Mouse (Mus musculus) myocyte (in vitro differentiated cells): ENCODE results near the gene Kif17. TPM values are rescaled to one million over a fixed set of nuclear protein-coding genes. Genes with fewer than 3 reads are reported as not detected.

ENCODE experiments used
- H3K27me3 ChIP-seq: one replicate; pipeline ENCODE4 v1.6.1; 2011; ENCODE audit not compliant: control insufficient read depth, insufficient read depth, insufficient read length
- H3K36me3 ChIP-seq: one replicate; pipeline ENCODE4 v1.6.1; 2011; ENCODE audit not compliant: control insufficient read depth, insufficient read depth
- H3K4me2 ChIP-seq: one replicate; pipeline ENCODE4 v1.6.1; 2011; ENCODE audit warnings: low read depth, control low read depth
- H3K4me3 ChIP-seq: one replicate; pipeline ENCODE4 v1.5.1; 2011; ENCODE audit warnings: mild to moderate bottlenecking, control low read depth, moderate library complexity
- H3K79me2 ChIP-seq: one replicate; pipeline ENCODE4 v1.6.1; 2011; ENCODE audit not compliant: control insufficient read depth, insufficient read depth
- H3ac ChIP-seq: one replicate; pipeline ENCODE4 v1.6.1; 2011; ENCODE audit not compliant: control insufficient read depth, insufficient read length
- CEBPB ChIP-seq: IDR thresholded peaks from 2 replicates; pipeline ENCODE4 v1.6.1; 2011; ENCODE audit warnings: mild to moderate bottlenecking, moderate library complexity; ENCODE audit not compliant: poor library complexity, insufficient read depth, severe bottlenecking
- E2F4 ChIP-seq: IDR thresholded peaks from one replicate; pipeline ENCODE4 v1.6.1; 2011; ENCODE audit warnings: mild to moderate bottlenecking, control low read depth, moderate library complexity; ENCODE audit not compliant: insufficient read depth
- MAX ChIP-seq: IDR thresholded peaks from one replicate; pipeline ENCODE4 v1.6.1; 2011; ENCODE audit warnings: low read depth, mild to moderate bottlenecking, control low read depth
- MYOD1 ChIP-seq, 3 experiments: IDR thresholded peaks; one replicate each; pipeline ENCODE4 v1.6.1; 2011; ENCODE audit warnings: control low read depth in 2 of 3, low read depth in 2 of 3, mild to moderate bottlenecking in 2 of 3, moderate library complexity in 1 of 3; ENCODE audit not compliant: insufficient read length in 2 of 3, control insufficient read depth in 1 of 3
- MYOG ChIP-seq, 3 experiments: IDR thresholded peaks; one replicate each; pipeline ENCODE4 v1.6.1; 2011; ENCODE audit warnings: control low read depth in 2 of 3, low read depth in 2 of 3, mild to moderate bottlenecking in 2 of 3; ENCODE audit not compliant: insufficient read length in 2 of 3, control insufficient read depth in 1 of 3, insufficient read depth in 1 of 3
- POLR2A ChIP-seq: IDR thresholded peaks from one replicate; pipeline ENCODE4 v1.6.1; 2011; ENCODE audit warnings: low read depth, mild to moderate bottlenecking, control low read depth, moderate library complexity; ENCODE audit not compliant: insufficient read length
- POLR2AphosphoS2 ChIP-seq: IDR thresholded peaks from one replicate; pipeline ENCODE4 v1.6.1; 2011; ENCODE audit warnings: low read depth, control low read depth; ENCODE audit not compliant: insufficient read length
- REST ChIP-seq: IDR thresholded peaks from one replicate; pipeline ENCODE4 v1.6.1; 2011; ENCODE audit warnings: mild to moderate bottlenecking, control low read depth, moderate library complexity; ENCODE audit not compliant: insufficient read depth, insufficient read length
- SRF ChIP-seq: IDR thresholded peaks from one replicate; pipeline ENCODE4 v1.6.1; 2011; ENCODE audit warnings: low read depth; ENCODE audit not compliant: control insufficient read depth, insufficient read length
- TCF12 ChIP-seq: IDR thresholded peaks from one replicate; pipeline ENCODE4 v1.6.1; 2011; ENCODE audit warnings: mild to moderate bottlenecking, control low read depth; ENCODE audit not compliant: poor library complexity, insufficient read depth, severe bottlenecking
- TCF3 ChIP-seq: IDR thresholded peaks from one replicate; pipeline ENCODE4 v1.6.1; 2011; ENCODE audit warnings: low read depth, control low read depth; ENCODE audit not compliant: insufficient read length
- USF1 ChIP-seq: IDR thresholded peaks from one replicate; pipeline ENCODE4 v1.6.1; 2011; ENCODE audit warnings: low read depth, mild to moderate bottlenecking, control low read depth, moderate library complexity
- polyA plus RNA-seq: library from polyadenylated mRNA; unstranded; fragments of >200 nt; fragmentation: generic; extraction: Trizol; gene quantifications from one replicate; pipeline ENCODE4 v1.2.1, GENCODE M21; 2012; ENCODE audit warnings: missing spikeins

Kif17 gene
- polyA plus RNA-seq, 1 experiment: 0.20 TPM

GRCm38 (mm10) chr4:138320711-138321110 lies 70.5 kb downstream of the Kif17 start:
- no peak overlapping the region for H3K4me3 ChIP-seq

GRCm38 (mm10) chr4:138321488-138321887 lies 71.3 kb downstream of the Kif17 start:
- no peaks in the 10 kb centered on the region for H3K79me2 ChIP-seq
- H3K27me3 ChIP-seq: no peaks in the 10 kb centered on the region
- no peak overlapping the region for H3K4me3 ChIP-seq
- no peak for TF ChIP-seq USF1
- no peak for TF ChIP-seq TCF12
- TF ChIP-seq SRF: no peak
- no peak for TF ChIP-seq REST
- TF ChIP-seq MYOG (IDR thresholded peaks at IDR 0.05; ENCODE audit: control insufficient read depth in 1 of 3, insufficient read depth in 1 of 3, insufficient read length in 2 of 3, low read depth in 2 of 3): peak in 2 of 3 experiments; percentile 19 to 55
- no peak for TF ChIP-seq TCF3
- TF ChIP-seq POLR2AphosphoS2: no peak
- TF ChIP-seq MYOD1 (IDR thresholded peaks at IDR 0.05; ENCODE audit: control insufficient read depth in 1 of 3, insufficient read length in 2 of 3, low read depth in 2 of 3): peak in 1 of 3 experiments; percentile 59
- TF ChIP-seq POLR2A: no peak
- TF ChIP-seq E2F4: no peak
- TF ChIP-seq CEBPB: no peak
- no peak for TF ChIP-seq MAX
- H3K4me2 ChIP-seq: no peak overlapping the region
- no peaks in the 10 kb centered on the region for H3K36me3 ChIP-seq
- no peak overlapping the region for H3ac ChIP-seq

More at GRCm38 (mm10) chr4:138320711-138321110, 70.5 kb downstream of the Kif17 start:
- H3K4me2 ChIP-seq: no peak overlapping the region
- H3ac ChIP-seq: no peak overlapping the region
- TF ChIP-seq TCF12: no peak
- TF ChIP-seq SRF: no peak
- no peak for TF ChIP-seq POLR2A
- no peak for TF ChIP-seq MYOD1 (IDR thresholded peaks at IDR 0.05; ENCODE audit: control insufficient read depth in 1 of 3, insufficient read length in 2 of 3, low read depth in 2 of 3)
- TF ChIP-seq POLR2AphosphoS2: no peak
- no peak for TF ChIP-seq TCF3
- TF ChIP-seq MYOG (IDR thresholded peaks at IDR 0.05; ENCODE audit: control insufficient read depth in 1 of 3, insufficient read depth in 1 of 3, insufficient read length in 2 of 3, low read depth in 2 of 3): no peak
- TF ChIP-seq MAX: no peak
- no peak for TF ChIP-seq E2F4
- no peak for TF ChIP-seq USF1
- no peak for TF ChIP-seq REST
- no peak for TF ChIP-seq CEBPB
- H3K36me3 ChIP-seq: no peaks in the 10 kb centered on the region
- no peaks in the 10 kb centered on the region for H3K27me3 ChIP-seq
- no peaks in the 10 kb centered on the region for H3K79me2 ChIP-seq

- no peak overlapping the region for H3ac ChIP-seq
- no peaks in the 10 kb centered on the region for H3K79me2 ChIP-seq
- no peak overlapping the region for H3K4me3 ChIP-seq
- no peak for TF ChIP-seq MYOD1 (IDR thresholded peaks at IDR 0.05; ENCODE audit: control insufficient read depth in 1 of 3, insufficient read length in 2 of 3, low read depth in 2 of 3)
- no peak for TF ChIP-seq TCF12
- no peak for TF ChIP-seq TCF3
- TF ChIP-seq MAX: no peak
- no peak for TF ChIP-seq POLR2A
- TF ChIP-seq MYOG (IDR thresholded peaks at IDR 0.05; ENCODE audit: control insufficient read depth in 1 of 3, insufficient read depth in 1 of 3, insufficient read length in 2 of 3, low read depth in 2 of 3): no peak
- TF ChIP-seq USF1: no peak
- no peak for TF ChIP-seq CEBPB
- no peak for TF ChIP-seq REST
- no peak for TF ChIP-seq POLR2AphosphoS2
- no peak for TF ChIP-seq SRF
- no peak overlapping the region for H3K4me2 ChIP-seq
- H3K36me3 ChIP-seq: no peaks in the 10 kb centered on the region
- no peaks in the 10 kb centered on the region for H3K27me3 ChIP-seq
Observed at GRCm38 (mm10) chr4:138322692-138323091, 72.5 kb downstream of the Kif17 start.

GRCm38 (mm10) chr4:138323753-138324152 lies 73.5 kb downstream of the Kif17 start:
- Histone ChIP-seq H3K27me3 (no peaks in the 10 kb centered on the region), H3K79me2 (no peaks in the 10 kb centered on the region), H3ac (no peak overlapping the region), H3K4me3 (no peak overlapping the region), H3K36me3 (no peaks in the 10 kb centered on the region), H3K4me2 (peak overlapping the region; percentile 41)
- TF ChIP-seq USF1 (no peak), CEBPB (no peak), POLR2A (no peak), REST (no peak), POLR2AphosphoS2 (no peak), MYOG (IDR thresholded peaks at IDR 0.05; ENCODE audit: control insufficient read depth in 1 of 3, insufficient read depth in 1 of 3, insufficient read length in 2 of 3, low read depth in 2 of 3) (no peak), SRF (no peak), TCF3 (no peak), E2F4 (no peak), TCF12 (no peak), MYOD1 (IDR thresholded peaks at IDR 0.05; ENCODE audit: control insufficient read depth in 1 of 3, insufficient read length in 2 of 3, low read depth in 2 of 3) (no peak), MAX (no peak)
